Mouse (Mus musculus): ENCODE data around the gene Ccdc157. TPM values are rescaled to one million over a fixed set of nuclear protein-coding genes. Genes with fewer than 3 reads are reported as not detected.
"Not testable (repeated sequence)": the region's sequence is repeated elsewhere in the genome, so short reads cannot be mapped to it uniquely, and the experiment has no call there.

Gene Ccdc157
- total RNA-seq, 2 experiments from 2014 or later: 0.42 to 5.8 TPM

GRCm38 (mm10) chr11:4112033-4112432 lies 48.1 kb downstream of the Ccdc157 start:
- no peak for ATAC-seq (replicated peaks; ENCODE audit: low FRiP score, poor library complexity, severe bottlenecking)

GRCm38 (mm10) chr11:4108691-4109090 lies 51.4 kb downstream of the Ccdc157 start:
- no peak for ATAC-seq (replicated peaks; ENCODE audit: low FRiP score, poor library complexity, severe bottlenecking)

- not testable (repeated sequence) for ATAC-seq (replicated peaks; ENCODE audit: low FRiP score, poor library complexity, severe bottlenecking)
Observed at GRCm38 (mm10) chr11:4107901-4108300, 52.2 kb downstream of the Ccdc157 start.

GRCm38 (mm10) chr11:4105444-4105843 lies 54.6 kb downstream of the Ccdc157 start:
- no peak for ATAC-seq (replicated peaks; ENCODE audit: low FRiP score, poor library complexity, severe bottlenecking)

- no peak for ATAC-seq (replicated peaks; ENCODE audit: low FRiP score, poor library complexity, severe bottlenecking)
Observed at GRCm38 (mm10) chr11:4104989-4105388, 55.1 kb downstream of the Ccdc157 start.

- no peak for ATAC-seq (replicated peaks; ENCODE audit: low FRiP score, poor library complexity, severe bottlenecking)
Observed at GRCm38 (mm10) chr11:4103522-4103921, 56.6 kb downstream of the Ccdc157 start.

- ATAC-seq (replicated peaks; ENCODE audit: low FRiP score, poor library complexity, severe bottlenecking): no peak
Observed at GRCm38 (mm10) chr11:4101851-4102250, 58.2 kb downstream of the Ccdc157 start.

GRCm38 (mm10) chr11:4099447-4099846 lies 60.6 kb downstream of the Ccdc157 start:
- no peak for ATAC-seq (replicated peaks; ENCODE audit: low FRiP score, poor library complexity, severe bottlenecking)

- no peak for ATAC-seq (replicated peaks; ENCODE audit: low FRiP score, poor library complexity, severe bottlenecking)
Observed at GRCm38 (mm10) chr11:4098816-4099215, 61.3 kb downstream of the Ccdc157 start.

GRCm38 (mm10) chr11:4098120-4098519 lies 62.0 kb downstream of the Ccdc157 start:
- no peak for ATAC-seq (replicated peaks; ENCODE audit: low FRiP score, poor library complexity, severe bottlenecking)

- ATAC-seq (replicated peaks; ENCODE audit: low FRiP score, poor library complexity, severe bottlenecking): 0 out of 2 replicates have a peak, but pooled peaks have one; percentile 8
Observed at GRCm38 (mm10) chr11:4097091-4097621, 62.9 kb downstream of the Ccdc157 start.

- ATAC-seq (replicated peaks; ENCODE audit: low FRiP score, poor library complexity, severe bottlenecking): peak; percentile 88
Observed at GRCm38 (mm10) chr11:4096054-4096984, 63.8 kb downstream of the Ccdc157 start.

- peak; percentile 30 for ATAC-seq (replicated peaks; ENCODE audit: low FRiP score, poor library complexity, severe bottlenecking)
Observed at GRCm38 (mm10) chr11:4095171-4096053, 64.7 kb downstream of the Ccdc157 start, which contains the start of gene Mtfp1. Gene Mtfp1 (minus strand): TSS chr11:4095445.

- peak; percentile 45 for ATAC-seq (replicated peaks; ENCODE audit: low FRiP score, poor library complexity, severe bottlenecking)
Observed at GRCm38 (mm10) chr11:4094378-4095170, 65.5 kb downstream of the Ccdc157 start.

GRCm38 (mm10) chr11:4093459-4094377 lies 66.4 kb downstream of the Ccdc157 start:
- no peak for ATAC-seq (replicated peaks; ENCODE audit: low FRiP score, poor library complexity, severe bottlenecking)

All from erythroid progenitor cell, adult 5-6 weeks (primary cell).